Mouse (Mus musculus) monocyte, adult 2 months (primary cell): ENCODE measurements around the gene Gm11273.
"Not testable (repeated sequence)": the region's sequence is repeated elsewhere in the genome, so short reads cannot be mapped to it uniquely, and the experiment has no call there.

ENCODE experiments used
- DNase-seq, 2 experiments: peaks; one replicate each; pipeline ENCODE4 v3.0.0; 2022; ENCODE audit warnings: low spot score in 2 of 2, low read depth in 1 of 2

The Gm11273 gene

DNA sequence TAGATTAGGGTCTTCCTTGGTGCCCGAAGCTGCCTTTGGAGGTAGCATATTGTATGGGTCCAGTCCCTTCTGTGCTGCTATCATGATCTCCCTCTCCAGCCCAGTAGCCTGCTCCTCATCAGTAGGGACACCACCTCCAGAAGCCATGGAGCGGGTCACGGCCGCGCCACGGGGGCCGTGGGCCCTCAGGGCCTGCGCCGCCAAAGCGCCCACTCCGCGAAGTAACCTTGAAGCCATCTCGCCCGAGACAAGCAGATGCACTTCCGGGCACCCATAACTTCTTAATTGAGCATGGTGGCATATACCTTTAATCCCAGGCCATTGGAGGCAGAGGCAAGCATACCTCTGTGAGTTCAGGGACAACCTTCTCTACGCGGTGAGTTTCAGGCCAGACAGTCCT, at the start of gene Gm11273:
Gene Gm11273, minus strand, starts transcription at position 237 of the 400 bp plus-strand sequence.
- not testable (repeated sequence) for DNase-seq

DNA sequence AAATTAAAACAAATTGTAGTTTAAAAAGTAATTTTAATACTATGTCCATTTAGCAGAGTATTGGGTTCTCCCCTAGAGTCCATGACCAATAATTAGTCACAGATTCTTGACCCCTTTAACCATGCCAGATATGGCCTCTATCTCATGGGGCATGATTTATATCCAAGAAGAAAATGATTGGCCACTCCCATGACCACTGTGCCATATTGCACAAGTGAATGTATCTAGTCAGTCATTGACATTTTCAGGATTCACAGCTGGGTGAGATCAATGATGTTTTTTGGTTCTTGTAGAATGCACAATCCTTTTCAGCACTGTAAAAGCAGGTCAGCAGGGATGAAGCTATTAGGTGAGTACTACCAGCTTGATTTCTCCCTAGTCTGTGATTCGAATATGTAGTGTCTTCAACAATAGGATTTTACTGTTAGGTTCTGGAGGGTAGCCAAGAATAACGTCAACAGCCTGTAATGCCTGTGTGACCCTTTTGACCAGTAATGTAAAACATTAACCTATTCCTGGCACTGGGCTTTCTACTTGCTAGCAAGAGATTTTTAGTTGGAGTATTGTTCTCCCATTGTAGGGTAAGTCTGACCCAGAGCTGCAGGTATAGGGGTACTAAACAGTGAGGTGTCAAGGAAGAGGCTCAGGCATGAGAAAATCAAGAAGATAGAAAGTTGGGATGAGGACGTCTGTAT, 49.3 kb upstream of the Gm11273 start:
- no peak for DNase-seq

DNA sequence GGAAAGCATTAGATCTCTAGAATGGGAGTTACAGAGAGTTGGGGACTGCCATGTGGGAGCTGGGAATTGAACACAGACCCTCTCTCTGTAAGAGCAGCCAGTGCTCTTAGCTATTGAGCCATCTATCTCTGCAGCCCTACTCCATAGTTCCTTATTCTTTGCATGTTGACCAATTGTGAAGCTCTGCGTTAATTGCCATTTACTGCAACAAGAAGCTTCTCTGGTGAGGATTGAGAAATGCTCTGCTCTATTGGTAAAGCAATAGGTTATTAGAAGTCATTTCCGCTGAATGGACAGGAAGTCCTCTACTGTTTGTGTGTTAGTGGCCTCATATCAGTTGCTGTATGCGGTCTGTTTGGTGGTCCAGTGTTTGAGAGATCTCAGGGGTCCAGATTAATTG, 48.3 kb upstream of the Gm11273 start:
- DNase-seq = no peak

DNA sequence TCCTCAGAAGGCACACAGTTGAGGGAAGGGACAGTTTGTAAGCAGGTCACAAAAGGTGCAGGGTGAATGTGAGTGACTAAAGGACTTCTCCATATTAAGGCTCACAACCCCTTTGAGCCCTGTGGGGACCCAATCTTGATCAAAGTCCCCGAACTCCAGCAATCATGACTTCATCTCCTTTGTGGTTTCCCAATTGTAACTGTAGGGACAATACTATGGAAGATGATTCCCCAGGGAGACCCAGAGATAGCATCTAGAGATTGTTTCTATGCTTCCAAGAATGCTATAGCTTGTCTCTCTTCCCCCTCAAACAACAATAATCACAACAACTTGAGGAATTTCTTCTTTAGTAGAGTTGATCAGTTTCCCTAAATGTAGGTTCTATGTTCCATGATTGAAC, 41.5 kb upstream of the Gm11273 start, which contains the start of gene Olfr1366:
Gene Olfr1366, minus strand, starts transcription at position 101 of the 400 bp plus-strand sequence.
- no peak for DNase-seq

DNA sequence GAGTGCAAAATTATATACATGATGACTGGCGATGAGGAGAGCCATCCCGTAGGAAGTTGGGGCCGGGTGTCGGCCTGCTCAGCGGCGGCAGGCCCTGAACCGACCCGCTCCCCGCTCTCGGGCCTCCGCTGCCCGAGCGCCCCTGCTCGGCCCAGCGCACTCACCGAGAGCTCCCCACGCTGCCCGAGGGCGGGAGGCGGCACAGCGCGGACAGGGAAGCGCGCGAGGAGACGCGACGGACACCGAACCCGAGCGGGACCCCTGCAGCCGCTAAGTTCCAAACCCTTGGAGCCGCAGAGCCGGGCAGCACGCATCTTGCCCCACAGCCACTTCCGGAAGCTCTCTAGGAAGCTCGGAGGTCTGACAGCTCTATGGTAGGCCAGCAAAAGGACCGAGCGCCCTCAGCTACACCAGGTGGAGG, 29.6 kb upstream of the Gm11273 start, which contains the start of gene Zkscan8:
Gene Zkscan8, minus strand, starts transcription at position 340 of the 421 bp plus-strand sequence.
- peak; percentile 61 to 77 for DNase-seq

DNA sequence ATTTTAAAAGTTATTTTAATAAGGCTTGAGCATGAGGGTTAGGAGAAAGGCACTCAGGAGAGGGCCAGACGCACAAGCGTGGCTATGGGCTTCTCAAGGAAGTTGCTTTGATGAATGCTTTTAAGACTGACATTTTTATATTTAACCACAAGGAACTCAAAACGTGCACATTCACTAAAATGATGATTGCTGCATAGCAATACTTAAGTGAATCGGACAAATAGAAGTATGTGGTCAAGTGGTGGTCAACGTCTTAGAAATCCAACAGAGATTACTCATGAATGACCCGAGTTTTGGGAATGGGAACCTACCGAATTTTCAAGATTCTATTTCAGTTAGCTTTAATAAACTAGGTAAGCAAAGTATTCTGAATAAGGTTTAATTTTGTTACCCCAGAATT, 28.9 kb upstream of the Gm11273 start:
- no peak for DNase-seq

DNA sequence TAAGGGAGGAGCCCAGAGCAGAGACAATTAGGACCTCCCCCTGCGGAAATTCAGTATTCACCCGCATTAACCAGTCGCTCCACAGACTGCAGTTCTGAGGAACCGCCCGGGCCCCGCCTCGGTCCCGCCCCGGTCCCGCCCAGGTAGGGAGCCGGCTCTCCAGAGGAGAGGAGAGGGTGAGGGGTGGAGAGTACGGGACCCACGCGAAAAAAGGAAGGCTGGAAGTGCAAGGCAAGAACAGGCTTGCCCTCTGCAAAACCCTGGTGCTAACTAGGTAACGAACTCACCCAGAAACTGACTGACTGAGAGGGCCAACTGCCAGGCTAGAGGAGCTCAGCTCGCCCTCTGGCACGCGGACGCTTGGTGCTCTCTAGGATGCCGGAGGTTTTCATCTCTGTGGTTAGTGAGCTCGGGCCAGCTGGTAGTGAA, 5.0 kb upstream of the Gm11273 start:
- peak; percentile 37 to 44 for DNase-seq

DNA sequence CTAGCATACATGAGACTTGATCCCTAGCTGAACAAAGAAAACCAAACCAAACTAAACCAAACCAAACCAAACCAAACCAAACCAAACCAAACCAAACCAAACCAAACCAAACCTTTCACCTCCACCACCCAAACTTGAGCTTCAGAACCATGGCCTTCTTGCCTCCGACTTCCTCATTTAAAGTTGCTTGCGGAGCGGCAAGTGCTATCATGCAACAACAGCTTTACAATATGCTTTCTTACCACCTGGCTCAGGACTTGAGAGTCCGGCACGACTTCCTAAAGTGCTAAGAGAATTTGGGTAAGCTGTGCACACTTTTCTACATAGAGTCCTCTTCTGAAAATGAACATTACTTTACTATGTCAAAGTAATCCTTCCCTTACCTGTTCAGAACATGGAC, 1.1 kb upstream of the Gm11273 start:
- no peak for DNase-seq

DNA sequence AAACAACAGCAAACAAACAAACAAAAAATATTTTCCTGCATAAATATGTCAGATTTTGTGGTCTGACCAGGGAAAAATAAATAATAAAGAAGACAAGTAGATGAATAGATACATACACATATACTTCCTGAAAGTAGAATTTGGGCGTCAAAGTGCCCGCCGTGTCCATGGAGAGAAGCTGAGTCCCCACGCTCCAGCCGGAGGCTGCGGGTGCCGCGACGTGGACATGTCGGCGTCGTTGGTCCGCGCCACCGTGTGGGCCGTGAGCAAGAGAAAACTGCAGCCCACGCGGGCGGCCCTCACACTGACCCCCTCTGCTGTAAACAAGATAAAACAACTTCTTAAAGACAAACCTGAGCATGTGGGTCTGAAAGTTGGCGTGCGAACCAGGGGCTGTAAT, 6.1 kb downstream of the Gm11273 start, which contains the start of gene AK157302:
Gene AK157302, plus strand, starts transcription at position 144 of the 400 bp plus-strand sequence.
- no peak for DNase-seq

DNA sequence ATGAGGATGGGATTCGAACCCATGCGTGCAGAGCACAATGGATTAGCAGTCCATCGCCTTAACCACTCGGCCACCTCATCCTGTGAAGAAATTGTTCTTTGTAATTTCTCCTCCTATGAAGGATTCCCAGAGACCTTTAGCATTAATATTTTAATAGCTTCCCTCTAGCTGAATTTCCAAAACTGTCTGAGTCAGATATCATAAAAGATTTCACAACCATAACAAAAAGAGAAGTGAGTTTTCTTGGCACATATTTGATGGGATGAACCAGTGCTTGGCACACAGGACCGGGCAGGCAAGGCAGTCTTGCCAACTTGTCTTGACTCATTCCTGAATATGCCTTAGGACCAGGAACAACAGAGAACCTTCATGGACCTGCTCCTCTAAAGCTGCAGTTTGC, 8.4 kb downstream of the Gm11273 start:
- DNase-seq = no peak

DNA sequence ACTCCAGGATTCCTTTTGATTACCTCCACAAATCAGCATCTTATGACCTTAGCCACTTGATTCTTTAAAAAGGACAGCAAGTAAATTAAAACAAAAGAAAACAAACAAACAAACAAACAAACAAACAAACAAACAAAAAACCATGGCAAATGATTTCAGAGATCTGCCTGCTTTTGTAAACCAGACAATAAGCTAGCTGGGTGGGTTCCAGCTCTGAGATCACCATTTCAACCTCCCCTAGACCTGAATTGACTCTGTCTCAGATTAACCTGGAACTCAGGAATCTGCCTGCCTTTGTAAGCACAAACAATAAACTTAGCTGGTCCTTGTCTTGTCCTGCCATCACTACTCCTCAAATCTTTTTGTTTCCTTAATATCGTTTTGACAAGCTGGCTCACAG, 14.3 kb downstream of the Gm11273 start:
- DNase-seq = no peak

DNA sequence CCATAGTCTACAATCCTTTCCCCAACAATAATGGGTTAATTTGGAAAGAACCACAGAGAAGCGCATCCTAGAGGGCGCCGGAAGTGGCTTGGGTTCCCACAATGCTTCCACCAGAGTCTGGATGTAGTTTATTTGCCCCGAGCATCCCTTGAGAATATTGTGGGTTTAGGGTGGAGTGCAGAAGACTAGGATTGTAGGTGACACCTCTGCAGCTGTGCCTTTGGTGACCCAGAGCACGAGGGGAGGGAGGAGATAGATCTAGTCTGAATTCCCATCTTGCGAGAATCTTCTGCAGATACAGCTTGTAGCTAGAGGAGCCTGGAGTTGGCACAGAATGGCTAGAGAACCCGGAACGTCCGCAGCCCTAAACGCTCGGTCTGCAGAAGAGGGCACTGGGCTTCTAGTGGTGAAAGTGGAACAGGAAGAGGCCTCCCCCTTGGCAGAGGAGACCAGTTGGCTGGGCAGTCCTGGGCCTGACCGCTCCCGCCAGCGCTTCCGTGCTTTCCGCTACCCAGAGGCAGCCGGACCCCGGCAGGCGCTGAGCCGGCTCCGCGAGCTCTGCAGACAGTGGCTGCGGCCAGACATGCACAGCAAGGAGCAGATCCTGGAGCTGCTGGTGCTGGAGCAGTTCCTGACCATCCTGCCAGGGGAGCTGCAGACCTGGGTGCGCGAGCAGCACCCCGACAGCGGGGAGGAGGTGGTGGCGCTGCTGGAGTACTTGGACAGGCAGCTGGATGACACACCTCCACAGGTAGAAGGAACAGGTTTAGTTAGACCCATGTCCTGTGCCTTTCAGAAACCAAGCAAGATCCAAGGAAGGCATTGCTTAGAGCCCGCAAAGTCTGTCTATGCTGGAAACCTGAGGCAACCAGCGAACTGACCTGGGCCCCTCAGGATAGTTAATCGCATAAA, 22.2 kb downstream of the Gm11273 start, which contains the start of the genes Zkscan4 and Gm10065:
Gene Zkscan4, plus strand, starts transcription at position 149 of the 912 bp plus-strand sequence.
Gene Gm10065, minus strand, starts transcription at position 683 of the 912 bp plus-strand sequence.
- DNase-seq = peak in 1 of 2 experiments; percentile 3

DNA sequence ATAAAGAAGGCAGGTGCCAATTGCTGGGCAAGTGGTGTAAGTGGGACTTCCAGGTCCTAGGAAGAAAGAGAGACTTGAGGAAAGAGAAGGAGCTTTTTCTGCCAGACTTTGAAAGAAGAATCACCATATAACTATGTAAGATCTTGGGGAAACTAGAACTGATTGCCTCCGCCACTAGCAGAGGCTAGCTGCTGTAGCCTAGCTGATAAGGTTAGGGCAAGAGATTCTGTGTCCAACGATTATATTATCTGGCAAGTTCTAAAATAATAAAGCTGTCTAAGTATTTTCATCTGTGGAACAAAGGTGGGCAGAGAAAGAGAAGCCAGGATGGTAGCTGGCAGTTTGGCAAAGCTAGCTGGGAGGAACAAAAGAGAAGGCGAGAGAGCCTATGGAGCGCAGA, 28.8 kb downstream of the Gm11273 start:
- no peak for DNase-seq

DNA sequence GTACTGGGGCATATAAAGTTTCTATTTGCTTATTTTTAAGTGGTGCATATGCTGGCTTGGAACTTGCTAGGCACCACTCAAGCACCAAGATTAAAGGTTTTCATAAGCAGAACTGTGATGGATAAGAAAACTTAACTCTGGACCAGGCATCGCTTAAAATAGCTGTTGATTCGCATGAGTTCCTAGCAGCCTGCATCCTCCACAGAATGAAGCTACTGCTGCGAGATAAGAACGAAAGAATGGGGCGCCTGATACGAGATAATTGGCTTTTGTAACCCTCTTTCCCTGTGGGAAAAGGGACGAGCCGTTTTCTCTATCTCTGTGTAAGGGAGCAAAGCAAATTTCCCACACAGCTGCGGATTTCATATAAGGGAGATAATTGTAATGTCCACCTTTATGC, 32.1 kb downstream of the Gm11273 start:
- no peak for DNase-seq

DNA sequence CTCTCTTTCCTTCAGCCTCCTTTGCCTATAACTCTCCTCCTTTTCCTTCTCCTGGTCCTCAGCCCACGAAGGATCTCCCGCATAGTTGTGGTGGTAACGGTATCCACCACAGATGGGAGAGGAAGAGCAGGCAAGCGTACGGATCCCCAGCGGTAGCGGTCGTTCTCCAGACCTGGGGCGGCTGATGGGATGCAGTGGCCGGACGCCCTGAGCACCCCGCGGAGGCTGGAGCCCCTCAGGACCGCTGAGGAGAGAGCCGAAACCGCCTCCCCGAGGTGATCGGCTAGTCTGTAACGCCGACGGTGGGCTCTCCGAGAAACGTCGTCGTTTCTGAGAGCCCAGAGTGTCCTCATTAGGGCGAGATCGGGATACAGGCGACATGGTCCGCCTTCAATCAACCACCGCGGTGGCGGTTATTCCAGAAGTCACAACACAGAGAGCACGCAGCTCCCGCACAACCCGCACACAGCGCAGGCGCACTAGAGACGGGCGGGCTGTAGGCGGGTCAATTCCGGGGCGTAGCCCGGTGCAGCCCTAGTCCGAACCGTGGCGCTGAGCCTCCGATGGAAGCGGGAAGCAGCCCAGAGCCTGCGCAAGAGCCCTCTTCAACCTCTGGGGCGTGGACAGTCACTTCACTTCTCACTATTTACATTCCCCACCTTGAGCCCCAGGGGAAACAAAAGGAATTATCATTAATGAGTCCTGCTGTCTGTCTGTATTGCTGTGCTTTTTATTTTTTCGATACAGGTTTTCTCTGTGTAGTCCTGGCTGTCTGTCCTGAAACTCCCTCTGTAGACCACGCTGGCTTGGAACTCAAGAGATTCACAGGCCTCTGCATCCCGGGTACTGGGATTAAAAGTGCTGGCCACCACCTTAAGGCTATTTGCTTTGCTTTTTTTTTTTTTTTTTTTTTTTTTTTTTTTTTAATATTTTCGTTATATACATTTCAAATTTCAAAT, 32.9 kb downstream of the Gm11273 start, which contains the start of gene Nkapl:
Gene Nkapl, minus strand, starts transcription at position 449 of the 959 bp plus-strand sequence.
- peak; percentile 20 to 51 for DNase-seq

DNA sequence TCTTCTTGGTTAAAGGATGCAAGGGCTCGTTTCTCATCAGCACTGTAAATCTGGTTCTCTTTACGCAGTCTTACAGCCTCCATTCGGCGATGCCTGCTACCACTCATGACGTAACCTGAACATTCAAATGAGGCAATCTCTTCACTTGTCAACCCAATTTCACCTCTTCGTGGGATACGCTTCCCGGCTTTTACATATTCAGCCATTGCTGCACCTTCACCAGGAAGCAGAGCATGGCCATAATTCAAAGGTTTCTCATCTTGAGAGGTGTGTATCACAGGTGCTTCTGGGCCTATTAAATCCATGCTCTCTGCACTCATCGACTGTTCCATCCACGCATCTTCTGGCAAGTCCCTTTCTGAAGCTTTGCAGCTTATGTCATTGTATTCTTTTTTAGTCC, 33.9 kb downstream of the Gm11273 start:
- no peak for DNase-seq

DNA sequence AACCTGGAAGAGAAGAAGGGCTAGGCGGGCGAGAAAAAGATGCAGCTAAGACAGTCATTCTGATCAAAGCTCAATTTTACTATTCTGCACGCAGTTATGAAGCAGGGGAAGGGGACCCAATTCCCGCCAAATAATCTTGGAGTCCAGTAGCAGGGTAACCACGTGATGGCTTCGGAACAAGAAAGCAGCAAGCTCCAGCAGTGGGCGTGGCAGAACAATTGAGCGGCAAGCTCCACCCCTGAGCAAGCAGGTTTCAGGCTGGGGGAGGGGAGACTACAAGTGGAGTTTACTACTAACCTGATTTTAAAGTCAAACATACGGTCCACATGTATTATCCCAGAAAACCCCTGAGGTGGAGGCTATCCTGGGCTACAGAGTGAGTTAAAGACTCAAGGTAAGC, 38.7 kb downstream of the Gm11273 start:
- not testable (repeated sequence) for DNase-seq

DNA sequence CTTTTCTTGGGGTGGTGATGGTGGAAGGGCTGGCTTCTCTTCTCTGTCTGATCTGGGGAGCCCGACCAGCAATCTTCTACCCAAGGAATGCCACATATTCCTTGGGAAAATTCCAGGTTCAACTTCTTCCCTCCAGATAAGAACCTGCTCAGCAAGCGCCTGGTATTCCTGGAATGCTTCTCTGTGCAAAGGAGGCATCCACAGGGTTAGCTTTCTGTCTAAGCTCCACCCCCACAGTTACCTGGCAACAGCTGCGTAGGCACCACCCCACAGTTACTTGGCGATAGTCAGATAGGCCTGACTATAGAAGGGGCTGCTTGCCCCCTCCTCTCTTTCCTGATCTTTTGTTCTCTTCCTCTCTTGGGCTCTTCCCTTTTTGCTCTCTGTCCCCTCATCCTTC, 44.9 kb downstream of the Gm11273 start:
- no peak for DNase-seq

DNA sequence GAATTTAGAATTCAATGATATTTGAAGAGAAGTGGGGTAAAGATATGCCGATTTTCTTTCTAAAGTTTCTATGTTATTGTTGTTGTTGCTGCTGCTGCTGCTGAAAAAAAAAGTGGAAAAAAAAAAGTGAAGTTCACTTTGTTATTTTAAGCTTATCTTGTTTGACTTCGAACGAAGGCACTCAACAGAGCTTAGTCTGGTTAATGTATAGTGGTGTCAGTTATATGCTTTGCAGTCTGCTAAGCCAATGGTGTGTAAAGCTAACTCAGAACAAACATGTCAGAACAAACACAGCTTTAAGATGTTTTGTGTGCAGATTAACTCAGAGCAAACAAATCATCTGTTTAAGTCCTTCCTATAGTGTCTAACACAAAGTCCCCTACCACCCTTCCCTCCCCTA, 47.1 kb downstream of the Gm11273 start:
- DNase-seq = no peak

DNA sequence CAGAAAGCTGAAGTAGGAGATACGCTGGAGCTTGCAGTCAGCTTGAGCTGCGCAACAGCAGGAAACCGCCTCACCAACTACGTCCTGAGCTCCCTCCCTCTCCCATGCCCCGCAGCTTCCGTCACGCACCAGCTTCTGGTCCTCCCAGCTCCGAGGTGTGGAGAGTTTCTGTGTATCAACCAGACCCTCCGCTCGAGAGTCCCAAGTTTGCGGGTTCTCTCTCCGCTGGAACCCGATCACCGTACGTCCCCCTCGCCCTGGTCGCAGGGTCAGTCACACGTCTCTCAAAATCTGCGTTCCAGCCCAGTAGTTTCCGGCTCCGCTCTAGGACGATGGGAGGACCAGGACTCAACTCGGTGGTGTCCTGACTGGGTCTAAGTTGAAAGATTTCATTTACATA, 47.8 kb downstream of the Gm11273 start, which contains the start of gene Zscan26:
Gene Zscan26, minus strand, starts transcription at position 282 of the 400 bp plus-strand sequence.
- DNase-seq = peak; percentile 22 to 75
